Mouse (Mus musculus) midbrain, embryonic 11.5 days (tissue): Measurements from ENCODE around the gene Ggps1. TPM values are rescaled to one million over a fixed set of nuclear protein-coding genes. Genes with fewer than 3 reads are reported as not detected.

Source experiments
- ATAC-seq: fragments of 200-750 bp; cut with Nextera tagmentation; 2 replicates; pipeline ENCODE4 v1.8.0; 2017; ENCODE audit warnings: moderate TSS enrichment, moderate library complexity; ENCODE audit not compliant: low FRiP score
- DNase-seq: peaks from one replicate; pipeline ENCODE4 v3.0.0; 2015; ENCODE audit warnings: low spot score; ENCODE audit errors: missing footprints
- H3K27ac ChIP-seq: fragments of 300-500 bp; sonication (generic); 2 replicates; pipeline ENCODE4 v1.5.1; 2014; ENCODE audit warnings: low read depth, low read length
- H3K27me3 ChIP-seq: fragments of 300-500 bp; sonication (generic); 2 replicates; pipeline ENCODE4 v1.6.1; 2014; ENCODE audit warnings: mild to moderate bottlenecking, low read length, moderate library complexity, mixed read lengths; ENCODE audit not compliant: control insufficient read depth, insufficient read depth
- H3K36me3 ChIP-seq: fragments of 300-500 bp; sonication (generic); 2 replicates; pipeline ENCODE4 v1.6.1; 2014; ENCODE audit warnings: mild to moderate bottlenecking, low read length, moderate library complexity, mixed read lengths; ENCODE audit not compliant: control insufficient read depth, insufficient read depth
- H3K4me1 ChIP-seq: fragments of 300-500 bp; sonication (generic); 2 replicates; pipeline ENCODE4 v1.6.1; 2014; ENCODE audit warnings: low read length; ENCODE audit not compliant: control insufficient read depth, insufficient read depth
- H3K4me2 ChIP-seq: fragments of 300-500 bp; sonication (generic); 2 replicates; pipeline ENCODE4 v1.6.1; 2014; ENCODE audit warnings: mild to moderate bottlenecking, moderate library complexity
- H3K4me3 ChIP-seq: fragments of 300-500 bp; sonication (generic); 2 replicates; pipeline ENCODE4 v1.5.1; 2014; ENCODE audit warnings: low read depth, low read length
- H3K9ac ChIP-seq: fragments of 300-500 bp; sonication (generic); 2 replicates; pipeline ENCODE4 v1.6.1; 2014; ENCODE audit warnings: low read length
- H3K9me3 ChIP-seq: fragments of 300-500 bp; sonication (generic); 2 replicates; pipeline ENCODE4 v1.6.1; 2016; ENCODE audit warnings: low read length; ENCODE audit not compliant: control insufficient read depth
- WGBS: fragments of 180-500 bp; shearing (Covaris S2); extraction: QIAGEN DNeasy Blood & Tissue Kit; methylation state at CpG from one replicate; pipeline ENCODE4 v1.1.7; 2014; 5-methylcytosine and 5-hydroxymethylcytosine counted together
- polyA plus RNA-seq: library from polyadenylated mRNA; unstranded; fragments of >200 nt; fragmentation: Nextera tagmentation; extraction: Ambion mirVana; gene quantifications from 2 replicates; pipeline ENCODE4 v1.2.1, GENCODE M21; 2014

Ggps1 gene
- 80.1 and 85.4 TPM in 2 replicates for polyA plus RNA-seq

DNA sequence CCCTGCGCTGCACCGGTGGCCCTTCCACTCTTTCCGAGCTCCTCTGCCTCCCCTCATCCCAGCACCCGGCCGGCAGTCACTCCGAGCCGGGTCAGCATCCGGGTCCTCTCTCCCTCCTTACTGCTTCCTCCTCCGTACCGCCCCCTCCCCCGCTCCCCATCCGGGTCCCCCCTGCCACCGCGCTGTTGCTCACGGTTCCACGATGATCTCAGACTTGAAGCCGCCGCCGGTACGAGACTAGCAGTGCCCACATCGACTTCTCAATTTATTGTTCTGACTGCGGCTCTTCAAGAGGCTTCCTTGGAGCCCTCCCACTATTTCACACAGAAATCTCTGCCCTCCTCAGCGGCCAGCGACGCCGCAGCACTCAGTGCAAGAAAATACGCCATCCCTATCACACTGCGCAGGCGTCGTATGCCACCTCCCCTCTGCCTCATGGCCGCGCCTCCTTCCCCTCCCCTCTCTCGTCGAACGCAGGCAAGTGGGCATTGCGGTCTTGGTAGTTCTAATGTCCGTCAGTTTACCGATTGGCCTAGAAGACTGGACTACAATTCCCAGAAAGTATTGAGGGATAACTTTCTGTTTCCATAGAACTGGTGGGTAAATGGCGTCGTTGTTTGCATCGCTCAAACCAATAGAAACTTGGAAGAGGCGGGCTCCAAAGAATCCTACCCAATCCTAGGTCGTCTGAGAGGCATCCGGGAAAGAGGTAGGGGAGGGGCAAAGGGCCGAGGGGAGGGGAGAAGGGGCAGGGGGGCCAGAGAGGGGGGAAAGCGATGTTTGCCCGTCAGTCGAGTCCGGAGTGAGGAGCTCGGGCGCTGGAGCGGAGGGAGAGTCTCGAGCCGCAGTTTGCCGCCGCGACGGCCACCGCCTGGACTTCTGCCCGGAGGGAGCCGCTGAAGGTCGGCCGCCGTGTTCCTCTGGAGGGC, at the start of gene Ggps1, which contains the start of gene Arid4b:
Ggps1 (minus strand) TSS at position 476 of the 929 bp plus-strand sequence.
Arid4b (plus strand) TSS at position 220 of the 929 bp plus-strand sequence.
- Histone ChIP-seq H3K4me3 (peak within 1 kb of the TSS; percentile 99), H3K36me3 (no peaks in the 10 kb centered on the region), H3K9ac (peak within 1 kb of the TSS; percentile 97), H3K4me2 (peak within 1 kb of the TSS; percentile 76), H3K9me3 (no peaks in the 10 kb centered on the region), H3K27ac (peak within 1 kb of the TSS; percentile 92), H3K27me3 (no peaks in the 10 kb centered on the region), H3K4me1 (peaks cover 11% of the 10 kb centered on the region)
- peak; percentile 99 for DNase-seq
- under 1% methylated on average over 64 of the region's 64 CpGs for WGBS
- ATAC-seq, result peak; percentile 97

DNA sequence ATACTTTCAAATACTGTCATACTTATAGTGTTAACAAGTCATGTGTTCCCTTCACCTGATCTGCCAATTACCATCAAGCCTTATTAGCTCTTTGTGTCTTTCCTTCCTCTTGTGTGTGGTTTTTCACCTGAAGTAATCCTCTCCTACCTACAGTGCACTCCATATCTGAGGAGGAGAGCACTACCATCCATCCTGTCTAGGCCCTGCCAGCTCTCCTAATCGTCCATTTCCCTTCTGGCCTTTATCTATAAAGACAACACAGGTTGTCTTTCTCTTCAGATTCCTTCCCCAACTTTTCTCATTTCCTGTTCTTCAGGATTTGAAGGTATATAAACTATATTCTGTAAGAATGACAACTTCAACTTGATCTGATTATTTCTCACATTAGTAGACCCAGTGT, 47.9 kb upstream of the Ggps1 start:
- WGBS, result 81% methylated on average over 1 of the region's 1 CpGs
- Histone ChIP-seq H3K4me1 (no peaks in the 10 kb centered on the region), H3K4me3 (no peak overlapping the region), H3K36me3 (no peaks in the 10 kb centered on the region), H3K27me3 (no peaks in the 10 kb centered on the region), H3K9me3 (no peaks in the 10 kb centered on the region), H3K9ac (no peak overlapping the region), H3K4me2 (no peak overlapping the region), H3K27ac (no peak overlapping the region)
- no peak for DNase-seq
- no peak for ATAC-seq

DNA sequence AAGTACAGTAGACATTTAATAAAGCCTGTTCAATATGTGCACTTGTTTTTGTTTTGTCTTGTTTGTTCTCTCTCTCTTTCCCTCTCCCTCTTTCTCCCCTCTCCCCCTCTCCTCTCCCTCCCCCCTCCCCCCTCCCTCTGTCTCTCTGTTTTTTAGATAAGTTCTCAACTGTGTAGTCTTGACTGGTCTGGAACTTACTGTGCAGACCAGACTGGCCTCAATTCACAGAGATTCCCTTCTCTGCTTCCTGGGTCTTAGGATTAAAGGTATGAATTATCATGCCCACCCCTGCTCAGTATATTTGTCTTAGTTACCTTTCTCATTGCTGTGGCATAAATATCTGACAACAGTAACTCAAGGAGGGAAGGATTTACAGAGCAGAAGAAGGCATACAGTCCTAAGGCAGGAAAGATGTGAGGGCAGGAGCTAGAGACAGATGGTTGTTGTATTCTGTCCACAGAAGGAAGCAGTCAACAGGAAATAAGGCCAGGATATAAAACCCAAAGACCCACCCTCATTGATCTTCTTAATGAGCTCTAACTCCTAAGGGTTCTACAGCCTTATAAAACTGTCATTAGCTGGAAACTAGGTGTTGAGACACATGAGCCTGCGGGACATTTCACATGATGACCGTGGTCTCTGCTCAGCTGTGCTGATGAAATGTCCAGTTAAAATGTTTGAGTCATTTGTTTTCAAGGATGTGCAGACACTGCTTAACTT, 47.0 kb upstream of the Ggps1 start:
- Histone ChIP-seq H3K27me3 (no peaks in the 10 kb centered on the region), H3K4me2 (no peak overlapping the region), H3K9me3 (no peaks in the 10 kb centered on the region), H3K4me3 (no peak overlapping the region), H3K4me1 (no peaks in the 10 kb centered on the region), H3K27ac (no peak overlapping the region), H3K9ac (no peak overlapping the region), H3K36me3 (no peaks in the 10 kb centered on the region)
- ATAC-seq, result no peak
- peak; percentile 77 for DNase-seq
- WGBS, result 98% methylated on average over 2 of the region's 2 CpGs

DNA sequence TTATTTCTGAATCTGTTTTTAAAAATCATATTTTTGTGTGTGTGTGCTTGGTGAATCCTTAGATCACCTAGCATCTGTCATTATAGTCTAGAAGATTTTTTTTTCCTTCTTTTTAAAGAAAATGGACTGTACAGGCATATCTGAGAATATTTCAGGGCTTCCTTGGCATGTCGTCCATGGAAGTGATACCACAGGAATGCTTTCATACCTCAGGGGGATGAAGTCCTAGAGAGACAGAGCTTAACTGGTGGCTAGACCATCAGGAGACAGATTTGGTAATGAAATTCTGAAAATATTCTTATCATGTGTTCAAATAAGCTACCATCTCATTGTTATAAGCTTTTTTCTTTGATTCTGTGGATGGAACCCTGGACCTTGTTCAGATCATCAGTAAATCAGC, 39.7 kb upstream of the Ggps1 start:
- no peaks in the 10 kb centered on the region for H3K36me3 ChIP-seq
- H3K27ac ChIP-seq, result no peak overlapping the region
- WGBS, result 100% methylated on average over 1 of the region's 1 CpGs
- no peaks in the 10 kb centered on the region for H3K27me3 ChIP-seq
- H3K9ac ChIP-seq, result no peak overlapping the region
- DNase-seq (no peak), ATAC-seq (no peak)
- H3K9me3 ChIP-seq, result no peaks in the 10 kb centered on the region
- H3K4me2 ChIP-seq, result no peak overlapping the region
- H3K4me3 ChIP-seq, result no peak overlapping the region
- no peaks in the 10 kb centered on the region for H3K4me1 ChIP-seq

DNA sequence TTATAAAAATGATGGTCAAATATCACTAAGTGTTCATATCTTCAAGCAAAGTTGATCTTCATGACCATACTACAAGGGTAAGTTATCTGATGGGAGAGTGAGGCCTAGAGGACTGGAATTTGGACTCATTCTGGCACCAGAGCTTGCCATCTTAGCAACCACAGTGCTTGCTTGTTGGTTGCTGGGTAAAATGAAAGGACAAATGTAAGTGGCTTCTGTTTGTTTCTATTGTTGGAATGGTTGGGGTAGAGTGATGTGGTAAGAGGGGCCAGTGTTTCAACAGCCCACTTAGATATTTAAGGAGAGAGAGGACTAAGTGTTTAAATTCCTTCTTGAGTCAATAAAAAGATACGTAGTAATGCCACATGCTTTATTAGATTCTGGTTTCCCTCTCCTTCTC, 25.4 kb upstream of the Ggps1 start:
- ATAC-seq (no peak), DNase-seq (no peak)
- no peaks in the 10 kb centered on the region for H3K4me1 ChIP-seq
- no peak overlapping the region for H3K4me2 ChIP-seq
- H3K36me3 ChIP-seq, result no peaks in the 10 kb centered on the region
- H3K4me3 ChIP-seq, result no peak overlapping the region
- no peaks in the 10 kb centered on the region; the same call in 1 of the 2 replicates for H3K9me3 ChIP-seq
- H3K27ac ChIP-seq, result no peak overlapping the region
- 93% methylated on average over 1 of the region's 1 CpGs for WGBS
- H3K27me3 ChIP-seq, result no peaks in the 10 kb centered on the region
- H3K9ac ChIP-seq, result no peak overlapping the region

DNA sequence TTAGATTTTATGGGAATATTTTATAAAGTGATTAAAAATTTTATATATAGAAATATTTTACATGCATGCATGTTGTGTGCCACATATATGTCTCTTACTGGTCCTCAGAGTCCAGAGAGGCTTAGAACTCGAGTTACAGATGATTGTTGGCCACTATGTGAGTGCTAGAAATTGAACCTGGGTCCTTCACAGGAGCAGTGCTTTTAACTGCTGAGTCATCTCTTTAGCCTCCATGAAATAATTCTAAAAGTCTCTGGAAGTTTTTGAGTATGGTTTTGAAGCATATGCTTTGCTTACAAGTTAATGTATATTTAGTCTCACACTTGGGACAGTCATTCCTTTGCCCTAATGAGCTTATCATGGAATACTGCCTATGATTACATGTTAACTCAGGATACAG, 12.0 kb upstream of the Ggps1 start:
- DNase-seq (no peak), ATAC-seq (no peak)
- Histone ChIP-seq H3K27me3 (no peaks in the 10 kb centered on the region), H3K4me2 (no peak overlapping the region), H3K36me3 (no peaks in the 10 kb centered on the region), H3K4me3 (no peak overlapping the region), H3K27ac (no peak overlapping the region), H3K9me3 (peaks cover 2% of the 10 kb centered on the region; the same call in 1 of the 2 replicates), H3K9ac (no peak overlapping the region), H3K4me1 (no peaks in the 10 kb centered on the region)
- 89% methylated on average over 1 of the region's 1 CpGs for WGBS

DNA sequence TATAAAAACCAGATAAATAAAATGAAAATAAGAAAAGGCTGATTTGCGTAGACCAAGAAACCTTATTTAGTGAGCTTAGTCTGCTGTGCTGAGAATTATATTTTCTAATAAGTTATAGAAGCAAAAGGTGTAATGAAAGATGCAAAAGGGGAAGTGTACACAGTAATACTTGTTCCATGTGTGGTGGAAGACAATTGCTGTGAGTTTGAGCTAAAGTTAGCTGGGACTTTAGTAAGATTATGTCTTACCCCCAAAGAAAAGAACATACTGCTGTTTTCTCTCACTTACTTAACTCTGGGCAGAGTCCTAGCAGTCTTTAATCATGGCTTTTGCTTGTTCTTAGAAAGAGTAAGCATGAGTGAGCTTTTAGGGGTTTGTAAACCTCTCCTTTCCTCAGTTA, 11.1 kb upstream of the Ggps1 start:
- Histone ChIP-seq H3K27ac (no peak overlapping the region), H3K9me3 (peaks cover 2% of the 10 kb centered on the region; the same call in 1 of the 2 replicates), H3K9ac (no peak overlapping the region), H3K4me3 (no peak overlapping the region), H3K36me3 (no peaks in the 10 kb centered on the region), H3K4me2 (no peak overlapping the region), H3K27me3 (no peaks in the 10 kb centered on the region), H3K4me1 (no peaks in the 10 kb centered on the region)
- no peak for DNase-seq
- WGBS, result 100% methylated on average over 1 of the region's 1 CpGs
- no peak for ATAC-seq

DNA sequence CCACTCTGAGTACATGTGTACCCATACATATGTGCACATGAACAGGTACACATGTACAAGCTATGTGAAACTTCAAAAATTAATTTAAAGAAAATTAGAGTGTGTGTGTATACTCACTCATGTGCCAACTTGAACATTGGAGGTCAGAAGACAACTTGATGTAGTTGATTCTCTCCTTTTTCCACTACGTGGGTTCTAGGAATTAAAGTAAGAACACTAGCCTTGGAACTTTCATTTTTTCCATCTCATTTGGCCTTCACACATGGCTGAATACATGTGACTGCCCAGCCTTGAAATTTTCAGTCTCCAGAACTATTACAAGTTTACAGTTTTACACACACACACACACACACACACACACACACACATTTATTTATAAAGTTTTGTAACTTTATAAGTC, 6.0 kb upstream of the Ggps1 start:
- 90% methylated on average over 1 of the region's 1 CpGs for WGBS
- no peak overlapping the region for H3K9ac ChIP-seq
- no peaks in the 10 kb centered on the region for H3K27me3 ChIP-seq
- H3K36me3 ChIP-seq, result no peaks in the 10 kb centered on the region
- H3K4me3 ChIP-seq, result no peak overlapping the region
- peaks cover 6% of the 10 kb centered on the region; the same call in 1 of the 2 replicates for H3K4me1 ChIP-seq
- no peak overlapping the region for H3K4me2 ChIP-seq
- ATAC-seq (no peak), DNase-seq (no peak)
- no peak overlapping the region for H3K27ac ChIP-seq
- no peaks in the 10 kb centered on the region for H3K9me3 ChIP-seq

DNA sequence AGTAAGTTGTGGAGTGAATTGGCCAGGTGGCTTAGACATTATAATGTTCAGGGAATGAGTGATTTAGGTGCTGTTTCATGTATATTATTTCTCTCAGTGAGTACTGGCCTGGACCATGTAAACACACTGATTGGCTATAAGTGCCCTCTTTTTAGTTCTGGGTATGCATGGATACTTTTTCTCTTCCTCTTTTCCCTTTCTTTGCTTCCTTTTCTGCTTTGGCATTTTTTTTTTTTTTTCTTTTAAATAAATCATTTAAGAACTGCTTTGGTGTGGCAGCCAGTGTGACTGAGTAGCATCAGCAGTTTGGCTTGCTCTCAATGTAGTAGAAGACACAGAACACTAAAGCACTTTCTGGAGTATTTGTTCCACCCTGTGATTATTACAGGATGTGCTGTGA, 4.7 kb upstream of the Ggps1 start:
- no peak for DNase-seq
- H3K27ac ChIP-seq, result no peak overlapping the region

More for the DNA sequence above, 4.7 kb upstream of the Ggps1 start:
- Histone ChIP-seq H3K4me3 (no peak overlapping the region), H3K36me3 (no peaks in the 10 kb centered on the region), H3K4me2 (no peak overlapping the region), H3K9ac (no peak overlapping the region), H3K27me3 (no peaks in the 10 kb centered on the region), H3K4me1 (peaks cover 6% of the 10 kb centered on the region; the same call in 1 of the 2 replicates), H3K9me3 (no peaks in the 10 kb centered on the region)
- no peak for ATAC-seq
